Comparison of ENCODE assay signal across 1 mouse cellular context in the genomic region with DNA sequence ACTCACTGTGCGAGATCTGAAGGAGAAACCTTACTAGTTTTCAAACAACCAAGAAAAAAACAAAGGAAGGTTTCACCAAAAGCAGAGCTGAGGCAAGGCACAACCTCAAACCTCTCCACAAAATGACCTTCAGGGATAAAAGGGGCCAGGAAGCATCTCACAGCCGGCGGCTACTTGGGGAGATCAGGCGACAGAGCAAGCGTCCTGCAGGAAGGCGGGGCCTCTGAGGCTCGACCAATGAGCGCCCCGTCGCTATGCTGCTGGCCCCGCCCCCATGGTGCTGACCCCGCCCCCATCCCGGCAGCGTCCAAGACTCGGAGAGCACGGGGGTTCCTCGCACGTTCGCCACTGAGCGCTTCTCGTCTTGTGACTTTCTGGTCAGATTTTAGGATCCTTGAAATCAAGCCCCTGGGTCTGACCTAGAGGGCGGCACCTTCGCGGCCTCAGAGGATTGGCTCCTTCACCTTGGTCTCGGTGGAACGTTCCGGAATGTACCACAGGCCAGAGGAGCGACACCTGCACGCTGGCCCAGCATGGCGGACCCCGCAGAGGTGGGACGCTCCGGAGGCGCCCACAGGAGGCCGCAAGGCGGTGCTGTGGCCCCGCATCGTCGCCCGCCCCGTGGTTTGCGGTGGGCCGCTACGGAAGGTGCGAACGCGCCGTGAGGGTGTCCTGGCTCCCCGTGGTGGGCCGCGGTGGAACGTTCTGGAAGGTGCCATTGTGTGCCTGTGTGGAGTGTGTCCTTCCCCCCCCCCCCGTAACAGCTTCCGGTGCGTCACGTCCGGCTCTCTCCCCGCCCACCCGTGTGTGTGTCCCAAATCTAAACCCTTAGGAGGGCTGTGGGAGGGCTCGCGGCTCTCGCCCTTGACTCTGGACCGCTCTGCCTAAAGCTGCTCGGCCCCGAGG.
TF ChIP-seq lines count a peak whose summit lies in the region.

Slc35e2 (plus strand) TSS at position 326 of the 906 bp plus-strand sequence.

TF ChIP-seq in CH12.LX, 34 proteins besides CTCF, POLR2A, EP300 and RAD21 (continued from another document):
- TF ChIP-seq USF2 (conservative IDR thresholded peaks at IDR 0.05; ENCODE audit: low read depth, low read length) (no peak), ZNF384 (IDR thresholded peaks at IDR 0.05; ENCODE audit: low read depth, low read length) (no peak), E2F4 (IDR thresholded peaks at IDR 0.05; ENCODE audit: insufficient replicate concordance, low read depth, low read length) (no peak), MAX (IDR thresholded peaks at IDR 0.05; ENCODE audit: low read length) (peak; percentile 67; the same call in 1 of the 2 replicates), MAFK (IDR thresholded peaks at IDR 0.05; ENCODE audit: insufficient replicate concordance, low read length) (no peak), RCOR1 (conservative IDR thresholded peaks at IDR 0.05; ENCODE audit: low read depth, low read length) (no peak), KAT2A (IDR thresholded peaks at IDR 0.05; ENCODE audit: insufficient replicate concordance, low read length) (no peak), GABPA (IDR thresholded peaks at IDR 0.05; ENCODE audit: insufficient replicate concordance, low read depth, low read length) (no peak), POLR2AphosphoS2 (IDR thresholded peaks at IDR 0.05; ENCODE audit: low read depth, low read length) (0 out of 2 replicates have a peak, but pooled peaks have one; percentile 70), NELFE (IDR thresholded peaks at IDR 0.05; ENCODE audit: low read depth, low read length) (peak; percentile 81), IRF4 (IDR thresholded peaks at IDR 0.05; ENCODE audit: low read depth, low read length) (0 out of 2 replicates have a peak, but pooled peaks have one; percentile 2), TCF12 (IDR thresholded peaks at IDR 0.05; ENCODE audit: low read depth, low read length) (peak; percentile 55), MAZ (IDR thresholded peaks at IDR 0.05; ENCODE audit: low read depth, low read length) (peak; percentile 96; the same call in 1 of the 2 replicates), PAX5 (IDR thresholded peaks at IDR 0.05; ENCODE audit: low read length) (no peak), ETS1 (conservative IDR thresholded peaks at IDR 0.05; ENCODE audit: low read depth, low read length) (no peak), JUND (conservative IDR thresholded peaks at IDR 0.05; ENCODE audit: low read depth, low read length) (no peak), SMC3 (IDR thresholded peaks at IDR 0.05; ENCODE audit: low read depth, low read length) (no peak), SIN3A (IDR thresholded peaks at IDR 0.05; ENCODE audit: low read length) (peak; percentile 71), MEF2A (IDR thresholded peaks at IDR 0.05; ENCODE audit: borderline replicate concordance, low read depth, low read length) (peak; percentile 27; the same call in 1 of the 2 replicates), ZMIZ1 (IDR thresholded peaks at IDR 0.05; ENCODE audit: low read depth, low read length) (peak; percentile 95), BHLHE40 (IDR thresholded peaks at IDR 0.05; ENCODE audit: low read depth, low read length) (peak; percentile 86), UBTF (IDR thresholded peaks at IDR 0.05; ENCODE audit: low read depth, low read length) (no peak), CHD1 (IDR thresholded peaks at IDR 0.05; ENCODE audit: low read depth, low read length) (peak; percentile 99), NRF1 (IDR thresholded peaks at IDR 0.05; ENCODE audit: low read depth, low read length) (0 out of 2 replicates have a peak, but pooled peaks have one; percentile 40), ZC3H11A (IDR thresholded peaks at IDR 0.05; ENCODE audit: low read depth, low read length) (no peak), MXI1 (IDR thresholded peaks at IDR 0.05; ENCODE audit: low read depth, low read length) (peak; percentile 50), TBP (conservative IDR thresholded peaks at IDR 0.05; ENCODE audit: low read depth, low read length) (peak; percentile 93), ELF1 (IDR thresholded peaks at IDR 0.05; ENCODE audit: low read depth, low read length) (peak; percentile 23; the same call in 1 of the 2 replicates), ZKSCAN1 (IDR thresholded peaks at IDR 0.05; ENCODE audit: borderline replicate concordance, low read depth, low read length) (no peak), USF1 (IDR thresholded peaks at IDR 0.05; ENCODE audit: low read depth, low read length) (no peak), MYC (IDR thresholded peaks at IDR 0.05; ENCODE audit: low read depth, low read length) (peak; percentile 79), JUN (IDR thresholded peaks at IDR 0.05; ENCODE audit: insufficient read depth, low read depth, low read length) (no peak), CHD2 (IDR thresholded peaks at IDR 0.05; ENCODE audit: low read length) (no peak; the same call in 1 of the 2 replicates)
